Mouse (Mus musculus) thymus, postnatal 14 days (tissue): ENCODE results near the gene Cacna1h.

ENCODE experiments used
- DNase-seq: peaks from one replicate; pipeline ENCODE4 v3.0.0; 2021

Gene Cacna1h

GRCm38 (mm10) chr17:25445074-25445473 lies 11.5 kb upstream of the Cacna1h start:
- no peak for DNase-seq

GRCm38 (mm10) chr17:25442889-25443288 lies 9.3 kb upstream of the Cacna1h start:
- DNase-seq: no peak

DNA sequence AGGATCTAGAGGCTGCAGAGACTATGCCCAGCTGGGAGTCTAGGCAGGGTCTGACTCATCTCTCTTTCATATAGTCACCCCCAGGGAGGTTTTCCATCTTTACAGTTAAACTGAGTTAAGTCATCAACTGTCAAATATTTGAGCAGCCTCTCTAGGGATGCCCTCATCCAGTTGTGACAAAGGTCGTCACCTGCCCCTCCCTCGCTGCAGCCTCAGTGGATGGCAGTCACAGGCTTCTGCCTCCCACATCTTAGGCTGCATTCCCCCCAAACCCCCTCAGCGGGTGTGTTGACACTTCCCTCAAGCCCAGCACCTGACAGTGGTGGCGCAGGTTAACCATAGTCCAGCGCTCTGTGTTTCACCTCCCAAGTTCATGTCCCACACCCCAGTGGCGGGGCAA lies 7.8 kb upstream of the Cacna1h start:
- DNase-seq: no peak

DNA sequence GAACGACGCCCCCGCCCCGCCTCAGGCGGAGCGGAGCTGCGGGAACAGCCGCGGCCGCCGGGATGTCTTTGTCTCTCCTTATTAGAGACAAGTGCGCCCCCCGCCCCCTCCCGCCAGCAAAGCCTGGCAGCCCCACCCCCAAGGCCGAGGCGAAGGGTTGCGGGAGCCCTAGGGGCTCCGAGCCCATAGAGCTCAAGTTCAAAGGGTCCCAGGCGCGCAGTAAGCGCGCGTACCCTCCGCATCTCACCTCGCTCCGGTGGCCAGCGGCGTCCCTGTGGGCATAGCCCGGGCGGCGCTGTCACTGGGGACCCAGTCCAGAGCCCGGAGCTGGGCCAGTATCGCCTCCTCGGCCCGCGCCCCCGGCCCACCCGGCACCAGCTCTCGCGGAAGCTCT lies 363 bp downstream of the Cacna1h start:
- DNase-seq: no peak

GRCm38 (mm10) chr17:25432433-25433181 lies 976 bp downstream of the Cacna1h start:
- no peak for DNase-seq

GRCm38 (mm10) chr17:25430534-25430933 lies 3.0 kb downstream of the Cacna1h start:
- DNase-seq: no peak

DNA sequence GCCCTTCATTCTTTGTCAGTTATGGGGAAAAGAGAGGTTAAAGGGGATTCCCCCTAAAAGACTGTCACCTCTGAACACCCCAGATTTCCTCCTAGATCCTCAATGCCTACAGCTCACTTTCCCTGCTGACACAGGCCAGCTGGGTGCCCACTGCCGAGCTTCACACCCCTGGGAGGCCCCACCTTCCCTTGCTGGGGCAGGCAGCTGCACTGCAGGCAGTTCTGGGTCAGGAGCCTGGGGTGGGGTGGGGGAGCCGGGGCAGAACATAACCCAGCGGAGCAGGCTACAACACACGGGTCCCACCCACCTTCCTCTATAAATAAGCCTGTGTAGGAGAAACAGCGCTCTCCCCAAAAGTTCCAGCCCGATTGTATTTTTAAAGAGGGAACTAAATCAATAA lies 3.7 kb downstream of the Cacna1h start:
- no peak for DNase-seq

DNA sequence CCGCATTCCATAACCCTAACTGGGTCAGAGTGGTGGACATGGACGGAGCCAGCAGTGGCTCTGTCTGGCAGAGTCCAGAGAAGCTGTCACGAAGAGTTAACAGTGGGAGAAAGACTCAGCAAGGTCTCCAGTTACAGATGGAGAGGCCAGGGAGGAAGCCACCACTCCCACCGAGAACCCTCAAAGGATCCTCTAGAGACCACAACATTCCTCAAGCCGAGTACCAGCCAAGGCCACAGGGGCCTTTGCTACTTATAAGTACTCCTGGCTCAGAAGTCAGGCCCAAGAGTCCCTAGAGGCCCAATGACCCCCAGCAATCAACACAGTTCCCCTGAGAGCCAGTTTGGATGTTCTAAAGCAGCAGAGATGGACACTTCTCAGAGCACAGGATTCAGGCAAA lies 4.3 kb downstream of the Cacna1h start:
- no peak for DNase-seq

GRCm38 (mm10) chr17:25427441-25427840 lies 6.1 kb downstream of the Cacna1h start:
- no peak for DNase-seq

DNA sequence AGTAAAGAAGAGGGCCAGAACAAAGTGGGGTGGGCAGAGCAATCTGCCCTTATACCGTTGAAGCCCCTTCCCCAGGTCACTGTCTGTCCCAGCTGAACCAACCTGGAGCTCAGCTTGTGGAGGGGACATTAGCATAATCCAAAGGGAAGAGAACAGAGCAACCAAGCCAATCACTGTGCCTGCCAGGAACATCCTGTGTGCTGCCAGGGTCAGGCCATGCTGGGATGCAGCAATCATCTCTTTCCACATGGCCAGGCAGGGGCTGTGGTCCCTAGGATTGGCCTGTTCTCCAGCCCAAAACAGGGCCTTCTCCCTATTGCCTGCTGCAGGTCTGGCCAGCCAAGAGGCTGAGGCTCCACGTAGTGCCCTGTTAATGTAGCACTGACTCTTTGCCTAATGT lies 7.6 kb downstream of the Cacna1h start:
- DNase-seq: no peak

DNA sequence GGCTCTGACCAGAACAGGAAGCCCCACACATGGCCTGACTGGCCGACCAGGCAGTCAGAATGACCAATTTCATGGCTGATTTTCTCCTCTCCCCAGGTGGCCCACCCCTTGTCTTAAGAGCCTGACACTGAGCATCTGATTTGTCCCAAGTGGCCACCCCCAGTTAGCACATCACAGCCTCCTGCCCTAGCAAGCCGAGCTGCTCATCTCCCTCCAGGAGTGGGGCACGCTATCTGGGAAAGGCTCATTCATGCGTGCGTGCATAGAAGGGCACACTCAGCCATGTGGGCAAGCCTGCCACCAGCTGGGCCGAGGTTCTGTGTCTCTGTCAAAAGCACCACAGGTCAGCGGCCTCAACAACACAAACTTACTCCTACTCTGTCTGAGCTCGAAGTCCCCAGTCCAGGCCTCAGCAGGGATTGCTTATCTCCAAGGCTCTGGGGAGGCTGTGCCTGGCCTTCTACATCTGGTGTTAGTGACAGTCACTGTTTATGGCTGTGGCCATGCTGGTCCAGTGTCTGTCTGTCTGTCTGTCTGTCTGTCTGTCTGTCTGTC lies 9.0 kb downstream of the Cacna1h start:
- no peak for DNase-seq

- DNase-seq: no peak
Measured at GRCm38 (mm10) chr17:25420998-25421397, 12.6 kb downstream of the Cacna1h start.

- no peak for DNase-seq
Measured at GRCm38 (mm10) chr17:25418926-25419325, 14.7 kb downstream of the Cacna1h start.

DNA sequence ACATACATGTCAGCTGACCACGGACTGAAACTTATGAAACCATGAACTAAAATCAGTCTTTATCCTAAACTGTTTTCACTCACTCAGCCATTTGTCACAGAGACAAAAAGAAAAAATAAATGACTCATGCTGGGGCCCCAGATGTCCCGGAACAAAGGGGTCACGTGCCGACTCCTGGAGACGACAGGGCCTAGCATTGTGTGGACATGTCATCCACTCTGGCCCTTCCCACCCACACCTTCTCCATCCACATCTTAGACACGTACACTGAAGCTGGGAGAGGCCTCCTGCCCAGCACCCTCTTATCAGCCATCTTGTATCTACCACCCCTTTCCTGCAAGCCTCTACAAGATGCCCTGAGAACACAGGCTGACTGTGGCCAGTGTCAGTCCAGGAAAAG lies 15.6 kb downstream of the Cacna1h start:
- no peak for DNase-seq

GRCm38 (mm10) chr17:25416219-25416618 lies 17.4 kb downstream of the Cacna1h start:
- DNase-seq: no peak

GRCm38 (mm10) chr17:25415421-25415913 lies 18.1 kb downstream of the Cacna1h start:
- DNase-seq: no peak

- no peak for DNase-seq
Measured at GRCm38 (mm10) chr17:25414917-25415316, 18.7 kb downstream of the Cacna1h start.

DNA sequence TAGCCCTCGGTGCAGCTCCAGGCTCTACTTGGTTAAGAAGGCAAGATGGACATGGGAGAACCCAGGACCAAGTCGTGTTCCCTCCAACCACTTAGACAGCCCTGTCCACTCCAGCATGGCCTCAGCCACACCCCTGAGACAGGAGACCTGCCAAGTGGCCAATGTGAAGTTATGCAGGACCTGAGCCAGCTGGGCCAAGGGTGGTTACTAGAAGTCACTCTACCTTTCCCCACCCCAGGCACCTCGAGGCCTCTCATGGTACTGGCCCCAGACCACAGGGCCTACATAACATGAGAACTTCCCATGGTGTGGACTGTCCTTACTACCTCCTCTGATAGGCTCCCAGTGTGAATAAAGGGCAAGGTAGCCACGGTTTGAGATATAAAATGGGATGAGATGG lies 19.4 kb downstream of the Cacna1h start:
- no peak for DNase-seq

DNA sequence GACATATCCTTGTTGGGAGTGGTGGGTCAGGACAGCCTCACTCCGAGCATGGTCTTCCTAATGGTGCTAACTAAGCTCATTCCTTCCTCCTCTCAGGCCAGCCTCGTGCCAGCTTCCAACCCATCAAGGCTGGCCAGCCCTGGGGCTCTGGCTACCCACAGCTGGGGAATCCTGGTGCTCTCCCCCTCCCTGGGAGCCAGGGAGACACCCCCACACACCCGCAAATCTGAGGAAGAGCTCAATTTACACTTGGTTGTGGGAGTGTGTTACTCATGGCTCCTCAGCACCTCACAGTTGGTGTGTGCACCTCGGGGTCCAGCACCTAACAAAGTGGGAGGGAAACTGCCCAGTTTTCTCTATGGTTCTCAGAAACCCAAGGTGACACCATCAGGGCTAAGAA lies 22.3 kb downstream of the Cacna1h start:
- DNase-seq: no peak

DNA sequence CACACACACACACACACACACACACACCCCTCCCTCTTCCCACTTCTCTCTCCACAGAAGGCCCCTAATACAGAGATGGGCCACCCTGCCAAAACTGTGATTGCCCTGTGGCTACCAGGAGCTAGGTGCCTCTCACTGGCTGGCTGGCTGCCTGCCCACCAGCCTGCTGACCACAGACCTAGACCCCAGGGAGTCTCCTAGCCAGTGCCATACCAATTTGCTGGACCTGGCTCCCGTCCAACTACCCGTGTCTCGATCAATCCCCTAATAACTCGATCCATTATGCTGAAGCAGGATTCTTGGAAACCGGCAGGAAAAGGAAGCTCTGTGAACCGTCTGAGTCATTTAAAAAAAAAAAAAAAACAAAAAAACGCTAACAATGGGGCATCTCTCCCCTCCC lies 22.8 kb downstream of the Cacna1h start:
- DNase-seq: no peak

- no peak for DNase-seq
Measured at GRCm38 (mm10) chr17:25410180-25410579, 23.4 kb downstream of the Cacna1h start.

DNA sequence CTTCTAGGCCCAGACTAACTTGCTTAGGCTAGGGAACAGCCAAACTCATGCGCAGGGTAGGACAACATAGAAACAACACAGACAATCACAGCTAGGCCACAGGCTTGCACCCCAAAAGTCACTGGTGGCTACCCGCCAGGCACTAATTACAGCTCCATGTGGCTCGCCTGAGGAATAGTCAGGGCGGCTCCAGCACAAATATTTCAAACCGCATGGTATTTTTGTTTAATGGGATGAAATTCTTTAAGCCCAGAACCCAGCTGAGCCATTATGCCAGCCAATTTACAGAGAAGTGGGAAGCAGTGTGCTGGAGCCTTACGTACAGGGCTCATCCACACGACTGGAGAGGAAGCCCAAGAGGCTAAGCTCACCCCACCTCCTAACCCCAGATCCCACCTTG lies 24.0 kb downstream of the Cacna1h start:
- DNase-seq: no peak

- DNase-seq: no peak
Measured at GRCm38 (mm10) chr17:25408302-25408999, 25.1 kb downstream of the Cacna1h start.

DNA sequence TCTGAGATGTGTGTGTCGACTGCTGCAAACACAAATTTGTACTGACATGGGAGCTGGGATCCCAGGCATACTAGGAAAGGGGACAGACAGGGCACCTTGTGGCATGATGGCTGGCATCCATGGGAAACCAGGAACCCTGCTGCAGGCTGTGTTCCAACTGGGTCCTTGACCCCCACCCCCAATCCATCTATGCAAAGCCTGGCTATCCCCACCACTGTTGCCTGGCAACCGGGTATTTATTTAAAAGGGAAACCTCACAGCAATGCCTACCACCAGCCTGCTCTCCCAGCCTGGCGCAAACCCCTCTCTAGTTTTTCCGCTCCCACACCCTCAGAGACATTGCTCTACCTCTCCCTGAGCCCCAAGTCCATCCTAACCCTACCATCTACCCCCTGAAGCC lies 26.2 kb downstream of the Cacna1h start:
- DNase-seq: no peak
